Mouse (Mus musculus): Measurements from ENCODE around the gene Tal1. TPM values are rescaled to one million over a fixed set of nuclear protein-coding genes. Genes with fewer than 3 reads are reported as not detected.

Gene Tal1
- polyA plus RNA-seq, 1 experiment from 2014 or later = 1.4 TPM

Other genes starting within 250 kb of the Tal1 start
- not detected in 2 replicates for gene Gm12830, start 234.7 kb upstream of the Tal1 start, polyA plus RNA-seq (2015; fragmentation: Nextera tagmentation; extraction: Ambion mirVana)
- gene Foxd2, start 147.6 kb upstream of the Tal1 start, polyA plus RNA-seq (2015; fragmentation: Nextera tagmentation; extraction: Ambion mirVana) = 1.8 and 2.0 TPM in 2 replicates
- not detected in 2 replicates for gene Foxe3, start 130.4 kb upstream of the Tal1 start, polyA plus RNA-seq (2015; fragmentation: Nextera tagmentation; extraction: Ambion mirVana)
- gene Cmpk1, start 69.2 kb upstream of the Tal1 start, polyA plus RNA-seq (2015; fragmentation: Nextera tagmentation; extraction: Ambion mirVana) = 99.5 and 103 TPM in 2 replicates
- 12.4 and 12.5 TPM in 2 replicates for gene Stil, start 56.3 kb upstream of the Tal1 start, polyA plus RNA-seq (2015; fragmentation: Nextera tagmentation; extraction: Ambion mirVana)
- gene Pdzk1ip1, start 32.3 kb downstream of the Tal1 start, polyA plus RNA-seq (2015; fragmentation: Nextera tagmentation; extraction: Ambion mirVana) = 8.7 and 12.3 TPM in 2 replicates
- gene Cyp4x1, start 77.9 kb downstream of the Tal1 start, polyA plus RNA-seq (2015; fragmentation: Nextera tagmentation; extraction: Ambion mirVana) = 0.08 and 0.15 TPM in 2 replicates
- not detected in 2 replicates for gene Cyp4a29, start 185.7 kb downstream of the Tal1 start, polyA plus RNA-seq (2015; fragmentation: Nextera tagmentation; extraction: Ambion mirVana)
- gene Cyp4a12a, start 242.6 kb downstream of the Tal1 start, polyA plus RNA-seq (2015; fragmentation: Nextera tagmentation; extraction: Ambion mirVana) = 0.81 and 1.4 TPM in 2 replicates